Comparison of ENCODE assay signal across 20 mouse cellular contexts in genomic region chr5:128638716-128639115, GRCm38 (mm10). TPM values are rescaled to one million over a fixed set of nuclear protein-coding genes. Genes with fewer than 3 reads are reported as not detected.
DNase-seq lines count a peak whose midpoint lies in the region; ATAC-seq lines count a peak whose summit lies in the region.
"Had no signal": no experiment of that assay in that cellular context is flagged by ENCODE, and none has a peak within 500 bp of the region (broad histone marks: within the 10 kb centered on the region; RNA-seq: fewer than 3 reads in every experiment).

No protein-coding gene starts in this region.

- peak; percentile 49 for DNase-seq in neural tube, embryonic 10.5 days (ENCODE audit: extremely low spot score, low spot score)
- DNase-seq in embryo, embryonic 11 days = peak; percentile 57
- peak; percentile 65 for DNase-seq in thymus, postnatal 0 days (ENCODE audit: low spot score)
- DNase-seq in right cerebral cortex, postnatal 36 days (ENCODE audit: low spot score in 2 of 2) = no peak
- DNase-seq in kidney, adult 8-10 months = no peak
- DNase-seq: adrenal gland, adult 2 months; cerebellum, adult 11 months; cerebellum, postnatal 36 days; heart, postnatal 4 days; kidney, adult 9 months; lung, adult 18-20 months; lung, postnatal 36 days had no signal

- no peaks in the 10 kb centered on the region for H3K4me1 ChIP-seq in neural tube, embryonic 15.5 days
- H3K4me1 ChIP-seq: heart, embryonic 12.5 days; midbrain, embryonic 12.5 days; stomach, embryonic 15.5 days had no signal

- no peak overlapping the region for H3K4me3 ChIP-seq in neural tube, embryonic 15.5 days (replicated peaks)
- H3K4me3 ChIP-seq: forebrain, embryonic 12.5 days; heart, embryonic 12.5 days; midbrain, embryonic 12.5 days; stomach, embryonic 15.5 days had no signal

- H3K9ac ChIP-seq in neural tube, embryonic 15.5 days (replicated peaks) = no peak overlapping the region
- H3K9ac ChIP-seq: forebrain, embryonic 12.5 days; heart, embryonic 12.5 days; midbrain, embryonic 12.5 days; stomach, embryonic 15.5 days had no signal

- no peak for ATAC-seq in neural tube, embryonic 15.5 days (ENCODE audit: low FRiP score)
- no peak for ATAC-seq in megakaryocyte, adult 5-6 weeks (ENCODE audit: poor library complexity, severe bottlenecking)
- ATAC-seq: inflammation-experienced regulatory T-cells, adult 6 months had no signal

- H3K27ac ChIP-seq in neural tube, embryonic 15.5 days (replicated peaks) = no peak overlapping the region
- H3K27ac ChIP-seq: forebrain, embryonic 12.5 days; midbrain, embryonic 12.5 days; stomach, embryonic 15.5 days had no signal

- WGBS in neural tube, embryonic 15.5 days = 71% methylated on average over 9 of the region's 9 CpGs

- no peaks in the 10 kb centered on the region for H3K9me3 ChIP-seq in neural tube, embryonic 15.5 days (replicated peaks)
- H3K9me3 ChIP-seq: forebrain, embryonic 12.5 days; midbrain, embryonic 12.5 days; stomach, embryonic 15.5 days had no signal

- no peak overlapping the region for H3K4me2 ChIP-seq in neural tube, embryonic 15.5 days
- H3K4me2 ChIP-seq: forebrain, embryonic 12.5 days; heart, embryonic 12.5 days; midbrain, embryonic 12.5 days; stomach, embryonic 15.5 days had no signal

- H3K27me3 ChIP-seq in neural tube, embryonic 15.5 days (replicated peaks) = no peaks in the 10 kb centered on the region
- H3K27me3 ChIP-seq: forebrain, embryonic 12.5 days; heart, embryonic 12.5 days; midbrain, embryonic 12.5 days; stomach, embryonic 15.5 days had no signal

- no peaks in the 10 kb centered on the region for H3K36me3 ChIP-seq in neural tube, embryonic 15.5 days
- H3K36me3 ChIP-seq: forebrain, embryonic 12.5 days; heart, embryonic 12.5 days; midbrain, embryonic 12.5 days; stomach, embryonic 15.5 days had no signal

RNA-seq across cellular contexts. Expression of gene Fzd10, which starts 38.1 kb away (rescaled TPM):
- 2.1 and 2.3 TPM in 2 replicates for polyA plus RNA-seq in neural tube, embryonic 15.5 days (2015; fragmentation: Nextera tagmentation; extraction: Ambion mirVana)
- polyA plus RNA-seq in thymus, postnatal 0 days (2015; fragmentation: Nextera tagmentation; extraction: Ambion mirVana) = 3.1 TPM in 2 replicates
- total RNA-seq in megakaryocyte, adult 5-6 weeks (2015) = not detected in 2 replicates
- 0.11 TPM in 1 of 2 replicates, not detected in the other for total RNA-seq in megakaryocyte, adult 5-6 weeks (2017)
- total RNA-seq: liver, adult 2 months had no signal
- polyA plus RNA-seq: inflammation-experienced regulatory T-cells, adult 6 months; liver, adult 2 months had no signal

Comparison
In these comparisons a context has a peak if more than half of its experiments do, and no peak if none do; other contexts are left out.
1. DNase-seq: peak in neural tube, embryonic 10.5 days (single experiment), embryo, embryonic 11 days (single experiment) and thymus, postnatal 0 days (single experiment); none in right cerebral cortex, postnatal 36 days (0 of 2) and kidney, adult 8-10 months (0 of 2).